Mouse (Mus musculus) neural tube, embryonic 13.5 days (tissue): ENCODE measurements around the gene Scai. TPM values are rescaled to one million over a fixed set of nuclear protein-coding genes. Genes with fewer than 3 reads are reported as not detected.

ENCODE experiments used
- ATAC-seq: fragments of 200-750 bp; cut with Nextera tagmentation; 2 replicates; pipeline ENCODE4 v1.8.0; 2017; ENCODE audit warnings: low read depth, mild to moderate bottlenecking, moderate TSS enrichment, moderate library complexity
- H3K27ac ChIP-seq: fragments of 300-500 bp; sonication (generic); replicated peaks from 2 replicates; pipeline ENCODE4 v1.5.1; 2015; ENCODE audit warnings: moderate library complexity, mild to moderate bottlenecking, inconsistent platforms
- H3K27me3 ChIP-seq: fragments of 300-500 bp; sonication (generic); 2 replicates; pipeline ENCODE4 v1.6.1; 2015; ENCODE audit warnings: mild to moderate bottlenecking, inconsistent platforms
- H3K36me3 ChIP-seq: fragments of 300-500 bp; sonication (generic); 2 replicates; pipeline ENCODE4 v1.6.1; 2015; ENCODE audit warnings: mild to moderate bottlenecking, inconsistent platforms
- H3K4me1 ChIP-seq: fragments of 300-500 bp; sonication (generic); replicated peaks from 2 replicates; pipeline ENCODE4 v1.6.1; 2015; ENCODE audit warnings: inconsistent platforms
- H3K4me2 ChIP-seq: fragments of 300-500 bp; sonication (generic); 2 replicates; pipeline ENCODE4 v1.6.1; 2015; ENCODE audit warnings: inconsistent platforms, mild to moderate bottlenecking, moderate library complexity
- H3K4me3 ChIP-seq: fragments of 300-500 bp; sonication (generic); 2 replicates; pipeline ENCODE4 v1.5.1; 2015; ENCODE audit warnings: mild to moderate bottlenecking, inconsistent platforms
- H3K9ac ChIP-seq: fragments of 300-500 bp; sonication (generic); 2 replicates; pipeline ENCODE4 v1.6.1; 2015; ENCODE audit warnings: moderate library complexity, mild to moderate bottlenecking, inconsistent platforms
- H3K9me3 ChIP-seq: fragments of 300-500 bp; sonication (generic); 2 replicates; pipeline ENCODE4 v1.6.1; 2016; ENCODE audit warnings: inconsistent platforms
- WGBS: fragments of 180-500 bp; shearing (Covaris S2); methylation state at CpG from one replicate; pipeline ENCODE4 v1.1.7; 2015; 5-methylcytosine and 5-hydroxymethylcytosine counted together
- polyA plus RNA-seq: library from polyadenylated mRNA; unstranded; fragments of >200 nt; fragmentation: Nextera tagmentation; extraction: Ambion mirVana; gene quantifications from 2 replicates; pipeline ENCODE4 v1.2.1, GENCODE M21; 2015

Gene Scai
- polyA plus RNA-seq, 1 experiment from 2014 or later, result 15.9 TPM

DNA sequence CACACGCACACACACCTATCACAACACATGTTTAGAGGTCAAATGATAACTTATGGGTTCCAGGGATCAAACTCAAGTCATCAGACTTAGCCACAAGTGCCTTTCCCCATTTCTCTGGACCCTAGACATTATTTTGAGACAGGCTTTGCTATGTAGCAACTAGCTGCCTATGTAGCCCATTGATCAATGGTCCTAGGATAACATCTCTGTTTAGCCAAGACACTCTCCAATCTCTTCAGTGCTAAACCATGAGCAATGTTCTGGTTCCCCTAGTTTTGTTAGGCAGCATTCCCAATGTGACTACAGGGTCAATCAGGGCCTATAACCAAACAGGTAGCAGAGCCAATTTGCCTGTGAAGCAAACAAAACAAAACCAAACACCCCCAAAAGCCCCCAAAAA, 142.0 kb downstream of the Scai start:
- no peak overlapping the region for H3K27ac ChIP-seq
- H3K9ac ChIP-seq, result no peak overlapping the region
- no peak overlapping the region for H3K4me2 ChIP-seq
- no peaks in the 10 kb centered on the region for H3K9me3 ChIP-seq
- H3K4me3 ChIP-seq, result no peak overlapping the region
- H3K36me3 ChIP-seq, result peaks cover 89% of the 10 kb centered on the region
- H3K27me3 ChIP-seq, result no peaks in the 10 kb centered on the region
- no peaks in the 10 kb centered on the region for H3K4me1 ChIP-seq
- ATAC-seq, result no peak
- 97% methylated on average over 1 of the region's 1 CpGs for WGBS

- H3K27me3 ChIP-seq, result no peaks in the 10 kb centered on the region
- H3K27ac ChIP-seq, result no peak overlapping the region
- no peaks in the 10 kb centered on the region for H3K4me1 ChIP-seq
- H3K4me3 ChIP-seq, result no peak overlapping the region
- no peak overlapping the region for H3K9ac ChIP-seq
- H3K4me2 ChIP-seq, result no peak overlapping the region
- 100% methylated on average over 1 of the region's 1 CpGs for WGBS
- no peak for ATAC-seq
- H3K36me3 ChIP-seq, result peaks cover 83% of the 10 kb centered on the region
- no peaks in the 10 kb centered on the region for H3K9me3 ChIP-seq
Observed at GRCm38 (mm10) chr2:39040215-39040614, 150.3 kb downstream of the Scai start.

GRCm38 (mm10) chr2:39031611-39032010, 158.9 kb downstream of the Scai start:
- Histone ChIP-seq H3K9ac (no peak overlapping the region), H3K36me3 (peaks cover 88% of the 10 kb centered on the region), H3K27me3 (no peaks in the 10 kb centered on the region), H3K27ac (no peak overlapping the region), H3K4me3 (no peak overlapping the region), H3K9me3 (no peaks in the 10 kb centered on the region), H3K4me1 (no peaks in the 10 kb centered on the region), H3K4me2 (no peak overlapping the region)
- ATAC-seq, result no peak
- 93% methylated on average over 1 of the region's 1 CpGs for WGBS

DNA sequence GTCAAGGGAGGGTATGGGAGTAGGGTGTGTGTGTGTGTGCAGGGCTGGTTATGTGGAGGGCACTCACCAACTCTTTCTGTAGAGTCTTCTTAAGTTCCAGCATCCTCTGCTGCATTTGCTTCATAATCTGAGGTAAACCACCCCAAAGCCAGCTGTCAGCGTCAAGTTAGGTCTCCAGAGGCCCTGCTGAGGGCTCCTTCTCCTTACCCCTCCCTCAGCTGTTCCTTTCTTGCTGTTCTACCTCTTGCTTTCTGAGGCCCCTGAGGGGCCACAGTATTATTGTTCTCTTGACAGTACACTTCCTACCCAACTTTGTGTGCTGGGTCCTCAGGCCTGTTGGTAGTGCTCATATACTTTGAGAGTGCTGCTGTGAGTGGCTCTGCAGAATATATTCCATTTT, 170.5 kb downstream of the Scai start:
- 95% methylated on average over 1 of the region's 1 CpGs for WGBS
- H3K4me3 ChIP-seq, result no peak overlapping the region
- no peak overlapping the region for H3K27ac ChIP-seq
- no peaks in the 10 kb centered on the region for H3K4me1 ChIP-seq
- H3K36me3 ChIP-seq, result peaks cover 92% of the 10 kb centered on the region
- H3K4me2 ChIP-seq, result no peak overlapping the region
- H3K9me3 ChIP-seq, result no peaks in the 10 kb centered on the region
- no peak for ATAC-seq
- H3K9ac ChIP-seq, result no peak overlapping the region
- no peaks in the 10 kb centered on the region for H3K27me3 ChIP-seq

- H3K4me2 ChIP-seq, result no peak overlapping the region
- H3K9ac ChIP-seq, result no peak overlapping the region
- H3K27ac ChIP-seq, result no peak overlapping the region
- H3K27me3 ChIP-seq, result no peaks in the 10 kb centered on the region
- H3K4me3 ChIP-seq, result no peak overlapping the region
- 0 out of 2 replicates have a peak, but pooled peaks cover 6% of the 10 kb centered on the region for H3K4me1 ChIP-seq
- H3K36me3 ChIP-seq, result peaks cover 93% of the 10 kb centered on the region
- ATAC-seq, result no peak
- WGBS, result 86% methylated on average over 3 of the region's 3 CpGs
- no peaks in the 10 kb centered on the region for H3K9me3 ChIP-seq
Observed at GRCm38 (mm10) chr2:39016581-39016980, 174.0 kb downstream of the Scai start.

Other genes starting within 250 kb of the Scai start
- gene Wdr38, start 193.3 kb downstream of the Scai start, polyA plus RNA-seq, result 1.9 and 2.1 TPM in 2 replicates
- gene Arpc5l, start 185.4 kb downstream of the Scai start, polyA plus RNA-seq, result 137 and 154 TPM in 2 replicates
- 752 and 755 TPM in 2 replicates for gene Rpl35, start 185.1 kb downstream of the Scai start, polyA plus RNA-seq
- gene Golga1, start 125.2 kb downstream of the Scai start, polyA plus RNA-seq, result 28.4 and 34.6 TPM in 2 replicates
- 74.1 and 74.7 TPM in 2 replicates for gene Ppp6c, start 35.7 kb upstream of the Scai start, polyA plus RNA-seq